Mouse (Mus musculus) neutrophil, adult 5-6 weeks (primary cell): Measurements from ENCODE around the gene Scamp1. TPM values are rescaled to one million over a fixed set of nuclear protein-coding genes. Genes with fewer than 3 reads are reported as not detected.

Experiments
- ATAC-seq: fragments of 151-379, 151-347 bp; 2 replicates; pipeline ENCODE4 v1.8.0; 2017; ENCODE audit warnings: mild to moderate bottlenecking, moderate TSS enrichment; ENCODE audit not compliant: insufficient number of reproducible peaks, poor library complexity, low FRiP score, severe bottlenecking; ENCODE audit errors: extremely low read depth
- total RNA-seq: library from RNA; stranded (forward); fragments of 200-1000 nt; gene quantifications from 2 replicates; pipeline ENCODE4 v1.2.3, GENCODE M21; 2017

The Scamp1 gene
- total RNA-seq, 1 experiment from 2014 or later, result 4.4 TPM

GRCm38 (mm10) chr13:94185631-94186030 lies 100.0 kb downstream of the Scamp1 start:
- ATAC-seq, result no peak

GRCm38 (mm10) chr13:94184726-94185456 lies 100.8 kb downstream of the Scamp1 start:
- no peak for ATAC-seq

GRCm38 (mm10) chr13:94183372-94184021 lies 102.2 kb downstream of the Scamp1 start:
- ATAC-seq, result no peak

- no peak for ATAC-seq
These were observed 103.6 kb downstream of the Scamp1 start for GRCm38 (mm10) chr13:94182026-94182425.

GRCm38 (mm10) chr13:94180477-94181420 lies 104.9 kb downstream of the Scamp1 start:
- ATAC-seq, result no peak

GRCm38 (mm10) chr13:94178401-94179040 lies 107.1 kb downstream of the Scamp1 start:
- no peak for ATAC-seq

- peak; percentile 25; the same call in 1 of the 2 replicates for ATAC-seq
These were observed 108.5 kb downstream of the Scamp1 start for GRCm38 (mm10) chr13:94177148-94177547.

GRCm38 (mm10) chr13:94175379-94176050 lies 110.1 kb downstream of the Scamp1 start:
- no peak for ATAC-seq

GRCm38 (mm10) chr13:94174577-94175279 lies 110.9 kb downstream of the Scamp1 start:
- no peak for ATAC-seq

GRCm38 (mm10) chr13:94173633-94174576 lies 111.8 kb downstream of the Scamp1 start:
- ATAC-seq, result peak; percentile 16; the same call in 1 of the 2 replicates

- ATAC-seq, result no peak
These were observed 112.9 kb downstream of the Scamp1 start for GRCm38 (mm10) chr13:94172533-94173310.

GRCm38 (mm10) chr13:94171612-94172011 lies 114.0 kb downstream of the Scamp1 start:
- no peak for ATAC-seq

GRCm38 (mm10) chr13:94169325-94169916 lies 116.2 kb downstream of the Scamp1 start:
- ATAC-seq, result no peak

GRCm38 (mm10) chr13:94168319-94168718 lies 117.3 kb downstream of the Scamp1 start:
- no peak for ATAC-seq

- ATAC-seq, result no peak
These were observed 121.2 kb downstream of the Scamp1 start for GRCm38 (mm10) chr13:94164501-94164900.
